In the genomic region with DNA sequence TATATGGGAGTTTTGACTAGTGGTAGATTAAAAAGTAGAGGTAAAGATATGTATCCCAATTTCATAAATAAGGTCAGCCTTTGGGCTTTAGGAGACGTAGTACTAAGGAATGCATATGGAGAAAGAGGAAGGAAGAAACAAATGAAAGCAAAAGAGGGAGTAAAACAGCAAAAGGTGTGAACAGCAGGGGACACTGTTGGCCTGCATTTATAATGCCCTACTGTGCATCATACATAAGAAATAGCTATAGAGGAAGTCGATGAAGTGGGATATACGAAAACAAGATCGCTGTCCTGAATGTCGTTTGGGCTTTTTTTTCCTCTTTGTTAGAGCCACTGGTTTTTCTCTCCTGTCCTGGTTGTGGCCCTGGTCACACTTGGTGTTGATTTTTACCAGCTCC, we compare ENCODE assay signal across 9 mouse cellular contexts.
DNase-seq lines count a peak whose midpoint lies in the region; ATAC-seq and TF ChIP-seq lines count a peak whose summit lies in the region.
"Had no signal": no experiment of that assay in that cellular context is flagged by ENCODE, and none has a peak within 500 bp of the region (broad histone marks: within the 10 kb centered on the region; RNA-seq: fewer than 3 reads in every experiment).

No protein-coding gene starts in this region.

- H3K9ac ChIP-seq in kidney, postnatal 0 days (ENCODE audit: low read depth, low read length): no peak overlapping the region
- no peak overlapping the region for H3K9ac ChIP-seq in lung, postnatal 0 days (replicated peaks; ENCODE audit: low read depth)

- WGBS in kidney, postnatal 0 days: 55% methylated on average over 5 of the region's 5 CpGs
- WGBS in lung, postnatal 0 days: 67% methylated on average over 5 of the region's 5 CpGs
- whole genome bisulfite sequencing in forebrain, embryonic 10.5 days: 83% methylated on average over 5 of the region's 5 CpGs

- TF ChIP-seq CTCF in kidney, postnatal 0 days (IDR thresholded peaks at IDR 0.05; ENCODE audit: low read depth): peak; percentile 60
- TF ChIP-seq CTCF in C2C12 (IDR thresholded peaks at IDR 0.05; ENCODE audit: control insufficient read depth, insufficient read depth, insufficient read length): peak; percentile 6
- TF ChIP-seq CTCF in lung, postnatal 0 days (IDR thresholded peaks at IDR 0.05): peak; percentile 66

- H3K36me3 ChIP-seq in kidney, postnatal 0 days (ENCODE audit: insufficient read depth, low read length): no peaks in the 10 kb centered on the region
- H3K36me3 ChIP-seq in C2C12 (ENCODE audit: control insufficient read depth, insufficient read depth): no peaks in the 10 kb centered on the region
- H3K36me3 ChIP-seq in lung, postnatal 0 days (ENCODE audit: insufficient read depth, low read length): no peaks in the 10 kb centered on the region
- H3K36me3 ChIP-seq in forebrain, embryonic 10.5 days (replicated peaks): no peaks in the 10 kb centered on the region

- no peak overlapping the region for H3K27ac ChIP-seq in kidney, postnatal 0 days
- no peak overlapping the region for H3K27ac ChIP-seq in lung, postnatal 0 days (ENCODE audit: low read length)
- no peak overlapping the region for H3K27ac ChIP-seq in forebrain, embryonic 10.5 days

- no peaks in the 10 kb centered on the region for H3K79me2 ChIP-seq in C2C12 (ENCODE audit: control insufficient read depth, insufficient read depth)

- no peak overlapping the region for H3ac ChIP-seq in C2C12 (ENCODE audit: control insufficient read depth, insufficient read length, low read depth)

- no peaks in the 10 kb centered on the region for H3K4me1 ChIP-seq in kidney, postnatal 0 days (replicated peaks; ENCODE audit: insufficient read depth, low read length)
- no peaks in the 10 kb centered on the region for H3K4me1 ChIP-seq in lung, postnatal 0 days (ENCODE audit: insufficient read depth, low read depth, low read length)
- H3K4me1 ChIP-seq in forebrain, embryonic 10.5 days: no peaks in the 10 kb centered on the region

- no peak for TF ChIP-seq EP300 in lung, postnatal 0 days (IDR thresholded peaks at IDR 0.05)

- no peak overlapping the region for H3K4me3 ChIP-seq in kidney, postnatal 0 days (replicated peaks; ENCODE audit: low read depth, low read length)
- no peak overlapping the region for H3K4me3 ChIP-seq in C2C12 (ENCODE audit: insufficient read depth, poor library complexity, severe bottlenecking)
- no peak overlapping the region for H3K4me3 ChIP-seq in lung, postnatal 0 days (ENCODE audit: low read depth, low read length)
- H3K4me3 ChIP-seq in forebrain, embryonic 10.5 days: no peak overlapping the region

- ATAC-seq in kidney, postnatal 0 days (replicated peaks; ENCODE audit: low FRiP score, low read depth): no peak
- ATAC-seq in lung, postnatal 0 days: no peak
- ATAC-seq: forebrain, embryonic 14.5 days had no signal

- H3K9me3 ChIP-seq in kidney, postnatal 0 days (replicated peaks; ENCODE audit: low read length): no peaks in the 10 kb centered on the region
- no peaks in the 10 kb centered on the region for H3K9me3 ChIP-seq in lung, postnatal 0 days (ENCODE audit: low read length)
- no peaks in the 10 kb centered on the region for H3K9me3 ChIP-seq in forebrain, embryonic 10.5 days

- H3K27me3 ChIP-seq in kidney, postnatal 0 days (ENCODE audit: insufficient read depth, low read length): no peaks in the 10 kb centered on the region
- no peaks in the 10 kb centered on the region for H3K27me3 ChIP-seq in C2C12 (ENCODE audit: control insufficient read depth, insufficient read depth, insufficient read length)
- H3K27me3 ChIP-seq in lung, postnatal 0 days (replicated peaks; ENCODE audit: insufficient read depth, low read length): no peaks in the 10 kb centered on the region
- no peaks in the 10 kb centered on the region for H3K27me3 ChIP-seq in forebrain, embryonic 10.5 days (ENCODE audit: poor library complexity, severe bottlenecking)

- no peaks in the 10 kb centered on the region for H3K79me3 ChIP-seq in C2C12 (ENCODE audit: low read depth)

- no peak overlapping the region for H3K4me2 ChIP-seq in kidney, postnatal 0 days (ENCODE audit: low read length)
- no peak overlapping the region for H3K4me2 ChIP-seq in lung, postnatal 0 days (replicated peaks; ENCODE audit: low read depth, low read length)

- peak; percentile 27 for DNase-seq in kidney, postnatal 0 days (ENCODE audit: low spot score)
- DNase-seq in kidney, adult 11 months: no peak
- DNase-seq in adrenal gland, postnatal 10 days: peak; percentile 14
- DNase-seq in lung, postnatal 0 days (ENCODE audit: low spot score): peak; percentile 50
- no peak for DNase-seq in ovary, postnatal 14 days (ENCODE audit: low spot score)
- no peak for DNase-seq in cerebellum, postnatal 10 days
- DNase-seq in forebrain, embryonic 10.5 days (ENCODE audit: extremely low spot score, low spot score): no peak

TF ChIP-seq in C2C12, 6 proteins besides CTCF, POLR2A, EP300 and RAD21:
- TF ChIP-seq CEBPB (IDR thresholded peaks at IDR 0.05; ENCODE audit: low read depth) (no peak), USF1 (IDR thresholded peaks at IDR 0.05; ENCODE audit: low read depth) (no peak), FOSL1 (IDR thresholded peaks at IDR 0.05; ENCODE audit: insufficient read depth, low read length, poor library complexity, severe bottlenecking) (no peak)

Comparison
In these comparisons a context has a peak if more than half of its experiments do, and no peak if none do; other contexts are left out.
1. DNase-seq: peak in kidney, postnatal 0 days (single experiment), adrenal gland, postnatal 10 days (single experiment) and lung, postnatal 0 days (single experiment); none in kidney, adult 11 months (single experiment), ovary, postnatal 14 days (single experiment), cerebellum, postnatal 10 days (0 of 2) and forebrain, embryonic 10.5 days (single experiment).
2. CTCF ChIP-seq: peak in every context shown above with its lines; median percentile 66 in lung, postnatal 0 days; 60 in kidney, postnatal 0 days; 6 in C2C12.